Mouse (Mus musculus): ENCODE data around the gene Ruvbl2. TPM values are rescaled to one million over a fixed set of nuclear protein-coding genes. Genes with fewer than 3 reads are reported as not detected.
"Not testable (repeated sequence)": the region's sequence is repeated elsewhere in the genome, so short reads cannot be mapped to it uniquely, and the experiment has no call there.

The Ruvbl2 gene
- total RNA-seq, 1 experiment, result 228 TPM

DNA sequence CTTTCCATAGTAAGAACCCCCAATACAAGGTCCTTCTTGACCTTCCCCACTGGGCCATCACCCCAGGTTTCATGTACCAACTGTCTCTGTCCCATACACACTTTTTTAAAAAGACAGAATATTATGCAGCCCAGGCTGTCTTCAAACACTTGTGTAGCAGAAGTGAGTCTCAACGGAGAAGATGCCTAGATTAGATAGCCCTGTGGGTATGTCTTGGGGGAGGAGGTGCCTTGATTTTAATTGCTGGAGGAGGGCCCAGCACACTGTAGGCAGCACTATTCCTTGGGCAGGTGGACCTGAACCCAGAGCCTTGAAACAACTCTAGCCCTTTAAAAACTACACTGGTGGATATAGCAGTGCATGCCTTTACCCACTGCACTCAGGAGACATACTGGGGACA is 44.3 kb upstream of the Ruvbl2 start:
- no peaks in the 10 kb centered on the region for H3K9me3 ChIP-seq (ENCODE audit: control insufficient read depth, insufficient read depth, low read depth, low read length)
- in situ Hi-C loops (cut with MboI; ENCODE audit: low sequenced_read_pairs in 2 of 2, unreplicated experiment in 2 of 2), result no loop called here
- H3K36me3 ChIP-seq (ENCODE audit: control insufficient read depth, insufficient read depth, low read length, poor library complexity, severe bottlenecking), result peaks cover 15% of the 10 kb centered on the region; the same call in 1 of the 2 replicates
- TF ChIP-seq ZNF384 (IDR thresholded peaks at IDR 0.05; ENCODE audit: low read depth, low read length) (no peak), HCFC1 (IDR thresholded peaks at IDR 0.05; ENCODE audit: borderline replicate concordance, insufficient read depth, low read length) (no peak), MAFK (IDR thresholded peaks at IDR 0.05; ENCODE audit: insufficient read depth, low read depth, low read length) (no peak), ZC3H11A (IDR thresholded peaks at IDR 0.05; ENCODE audit: borderline replicate concordance, low read depth, low read length) (no peak), CHD2 (IDR thresholded peaks at IDR 0.05; ENCODE audit: low read depth, low read length) (no peak)
- H3K27ac ChIP-seq (ENCODE audit: insufficient read depth, low read depth, low read length, poor library complexity, severe bottlenecking), result no peak overlapping the region
- H3K4me1 ChIP-seq (ENCODE audit: control insufficient read depth in 2 of 2, insufficient read depth in 2 of 2, low read length in 2 of 2, poor library complexity in 1 of 2), result peaks cover 1 to 8% of the 10 kb centered on the region in 2 experiments; a peak in 1 of 4 replicates
- H3K4me3 ChIP-seq (ENCODE audit: insufficient read depth in 1 of 2, low read depth in 1 of 2, low read length in 2 of 2, poor library complexity in 1 of 2, severe bottlenecking in 1 of 2), result no peak overlapping the region
- H3K9ac ChIP-seq (ENCODE audit: insufficient read depth, low read depth, low read length, poor library complexity, severe bottlenecking), result no peak overlapping the region
- DNase-seq (ENCODE audit: low read depth, low spot score), result no peak

- no peak for DNase-seq (ENCODE audit: low read depth, low spot score)
- TF ChIP-seq HCFC1 (IDR thresholded peaks at IDR 0.05; ENCODE audit: borderline replicate concordance, insufficient read depth, low read length) (peak; percentile 99), ZC3H11A (IDR thresholded peaks at IDR 0.05; ENCODE audit: borderline replicate concordance, low read depth, low read length) (no peak), CHD2 (IDR thresholded peaks at IDR 0.05; ENCODE audit: low read depth, low read length) (no peak), MAFK (IDR thresholded peaks at IDR 0.05; ENCODE audit: insufficient read depth, low read depth, low read length) (no peak)
- Histone ChIP-seq H3K9me3 (ENCODE audit: control insufficient read depth, insufficient read depth, low read depth, low read length) (no peaks in the 10 kb centered on the region), H3K27ac (ENCODE audit: insufficient read depth, low read depth, low read length, poor library complexity, severe bottlenecking) (no peak within 1 kb of the TSS), H3K4me1 (ENCODE audit: control insufficient read depth in 2 of 2, insufficient read depth in 2 of 2, low read length in 2 of 2, poor library complexity in 1 of 2) (peaks cover 2 to 6% of the 10 kb centered on the region in 2 experiments; a peak in 1 of 4 replicates), H3K9ac (ENCODE audit: insufficient read depth, low read depth, low read length, poor library complexity, severe bottlenecking) (no peak within 1 kb of the TSS; the same call in 1 of the 2 replicates), H3K4me3 (ENCODE audit: insufficient read depth in 1 of 2, low read depth in 1 of 2, low read length in 2 of 2, poor library complexity in 1 of 2, severe bottlenecking in 1 of 2) (no peak within 1 kb of the TSS), H3K36me3 (ENCODE audit: control insufficient read depth, insufficient read depth, low read length, poor library complexity, severe bottlenecking) (peaks cover 15% of the 10 kb centered on the region; the same call in 1 of the 2 replicates)
- in situ Hi-C loops (cut with MboI; ENCODE audit: low sequenced_read_pairs in 2 of 2, unreplicated experiment in 2 of 2), result no loop called here
Measured at GRCm38 (mm10) chr7:45481374-45481927, 43.6 kb upstream of the Ruvbl2 start, which contains the start of gene Tulp2. TSS of gene Tulp2 (plus strand) at chr7:45481877.

GRCm38 (mm10) chr7:45480310-45480709 is 42.4 kb upstream of the Ruvbl2 start:
- H3K27ac ChIP-seq (ENCODE audit: insufficient read depth, low read depth, low read length, poor library complexity, severe bottlenecking); DNase-seq (ENCODE audit: low read depth, low spot score); H3K4me3 ChIP-seq (ENCODE audit: insufficient read depth in 1 of 2, low read depth in 1 of 2, low read length in 2 of 2, poor library complexity in 1 of 2, severe bottlenecking in 1 of 2); H3K9me3 ChIP-seq (ENCODE audit: control insufficient read depth, insufficient read depth, low read depth, low read length); H3K4me1 ChIP-seq (ENCODE audit: control insufficient read depth in 2 of 2, insufficient read depth in 2 of 2, low read length in 2 of 2, poor library complexity in 1 of 2); in situ Hi-C loops (cut with MboI; ENCODE audit: low sequenced_read_pairs in 2 of 2, unreplicated experiment in 2 of 2); H3K9ac ChIP-seq (ENCODE audit: insufficient read depth, low read depth, low read length, poor library complexity, severe bottlenecking): not testable (repeated sequence)
- H3K36me3 ChIP-seq (ENCODE audit: control insufficient read depth, insufficient read depth, low read length, poor library complexity, severe bottlenecking), result peaks cover 12% of the 10 kb centered on the region; the same call in 1 of the 2 replicates

- TF ChIP-seq MAFK (IDR thresholded peaks at IDR 0.05; ENCODE audit: insufficient read depth, low read depth, low read length) (no peak), ZNF384 (IDR thresholded peaks at IDR 0.05; ENCODE audit: low read depth, low read length) (no peak), HCFC1 (IDR thresholded peaks at IDR 0.05; ENCODE audit: borderline replicate concordance, insufficient read depth, low read length) (no peak), ZC3H11A (IDR thresholded peaks at IDR 0.05; ENCODE audit: borderline replicate concordance, low read depth, low read length) (no peak), CHD2 (IDR thresholded peaks at IDR 0.05; ENCODE audit: low read depth, low read length) (no peak)
- DNase-seq (ENCODE audit: low read depth, low spot score), result no peak
- peaks cover 2 to 8% of the 10 kb centered on the region in 2 experiments; a peak in 2 of 4 replicates for H3K4me1 ChIP-seq (ENCODE audit: control insufficient read depth in 2 of 2, insufficient read depth in 2 of 2, low read length in 2 of 2, poor library complexity in 1 of 2)
Measured at GRCm38 (mm10) chr7:45478774-45479173, 40.9 kb upstream of the Ruvbl2 start.

More at GRCm38 (mm10) chr7:45478774-45479173, 40.9 kb upstream of the Ruvbl2 start:
- peak overlapping the region; percentile 5; the same call in 1 of the 2 replicates for H3K9ac ChIP-seq (ENCODE audit: insufficient read depth, low read depth, low read length, poor library complexity, severe bottlenecking)
- no peaks in the 10 kb centered on the region for H3K9me3 ChIP-seq (ENCODE audit: control insufficient read depth, insufficient read depth, low read depth, low read length)
- in situ Hi-C loops (cut with MboI; ENCODE audit: low sequenced_read_pairs in 2 of 2, unreplicated experiment in 2 of 2), result loop anchor here in 1 of 2 experiments (10.0 kb wide), 1 partner anchor 116 kb away; no protein-coding TSS in a partner anchor
- no peak overlapping the region for H3K4me3 ChIP-seq (ENCODE audit: insufficient read depth in 1 of 2, low read depth in 1 of 2, low read length in 2 of 2, poor library complexity in 1 of 2, severe bottlenecking in 1 of 2)
- H3K27ac ChIP-seq (ENCODE audit: insufficient read depth, low read depth, low read length, poor library complexity, severe bottlenecking), result no peak overlapping the region
- H3K36me3 ChIP-seq (ENCODE audit: control insufficient read depth, insufficient read depth, low read length, poor library complexity, severe bottlenecking), result peaks cover 11% of the 10 kb centered on the region; the same call in 1 of the 2 replicates
